30 mouse cellular contexts compared by ENCODE assay signal in the genomic region with DNA sequence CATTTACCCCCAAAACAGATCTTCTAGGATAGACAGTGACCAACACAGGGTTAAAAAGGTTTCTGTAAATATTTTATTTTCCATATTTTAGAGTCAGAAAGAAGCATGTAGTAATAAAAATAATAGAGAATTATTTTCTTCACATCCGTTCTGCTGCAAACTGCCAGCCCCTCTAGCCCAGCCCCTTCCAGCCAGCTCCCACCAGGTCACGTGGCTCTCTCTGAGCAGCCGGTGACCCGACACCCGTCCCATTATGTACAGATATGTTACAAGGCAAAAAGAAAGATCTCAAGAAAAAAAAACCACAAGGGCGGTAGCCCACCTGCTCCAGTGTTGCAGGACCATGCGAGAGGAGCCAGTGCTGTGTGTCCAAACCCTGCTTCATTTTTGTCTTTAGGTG. TPM values are rescaled to one million over a fixed set of nuclear protein-coding genes. Genes with fewer than 3 reads are reported as not detected.
A peak's percentile ranks its signal among the peaks of the same experiment; 100 is the strongest.
DNase-seq lines count a peak whose midpoint lies in the region; ATAC-seq and TF ChIP-seq lines count a peak whose summit lies in the region.
"Had no signal": no experiment of that assay in that cellular context is flagged by ENCODE, and none has a peak within 500 bp of the region (broad histone marks: within the 10 kb centered on the region; RNA-seq: fewer than 3 reads in every experiment).

No protein-coding gene starts in this region.

- H3K9ac ChIP-seq in kidney, embryonic 16.5 days (replicated peaks; ENCODE audit: low read length) = no peak overlapping the region
- no peak overlapping the region for H3K9ac ChIP-seq in embryonic facial prominence, embryonic 11.5 days (replicated peaks; ENCODE audit: low read length)
- H3K9ac ChIP-seq in stomach, postnatal 0 days (ENCODE audit: low read length) = no peak overlapping the region
- H3K9ac ChIP-seq: forebrain, embryonic 12.5 days; heart, embryonic 15.5 days; hindbrain, embryonic 14.5 days; limb, embryonic 13.5 days; liver, embryonic 12.5 days; neural tube, embryonic 13.5 days; stomach, embryonic 15.5 days had no signal

- no peak for TF ChIP-seq CTCF in stomach, postnatal 0 days (IDR thresholded peaks at IDR 0.05; ENCODE audit: low read depth)
- TF ChIP-seq CTCF in layer of hippocampus, adult 2 months (conservative IDR thresholded peaks at IDR 0.05) = no peak

- no peak for TF ChIP-seq EP300 in stomach, postnatal 0 days (optimal IDR thresholded peaks at IDR 0.05)

- H3K36me3 ChIP-seq in kidney, embryonic 16.5 days (ENCODE audit: insufficient read depth, low read length) = no peaks in the 10 kb centered on the region
- no peaks in the 10 kb centered on the region for H3K36me3 ChIP-seq in embryonic facial prominence, embryonic 11.5 days (replicated peaks; ENCODE audit: control insufficient read depth, insufficient read depth, low read depth, low read length)
- H3K36me3 ChIP-seq in stomach, postnatal 0 days (ENCODE audit: control insufficient read depth, insufficient read depth, low read length) = peaks cover 29% of the 10 kb centered on the region
- H3K36me3 ChIP-seq: forebrain, embryonic 12.5 days; limb, embryonic 13.5 days; liver, embryonic 12.5 days; neural tube, embryonic 13.5 days; stomach, embryonic 15.5 days had no signal

- H3K27ac ChIP-seq in kidney, embryonic 16.5 days (ENCODE audit: low read length) = no peak overlapping the region
- no peak overlapping the region for H3K27ac ChIP-seq in embryonic facial prominence, embryonic 11.5 days (replicated peaks; ENCODE audit: low read depth, low read length)
- no peak overlapping the region for H3K27ac ChIP-seq in stomach, postnatal 0 days (replicated peaks)
- H3K27ac ChIP-seq in layer of hippocampus, adult 2 months = no peak overlapping the region
- H3K27ac ChIP-seq: forebrain, embryonic 12.5 days; heart, embryonic 15.5 days; hindbrain, embryonic 14.5 days; limb, embryonic 13.5 days; liver, embryonic 12.5 days; neural tube, embryonic 13.5 days; stomach, embryonic 15.5 days had no signal

- DNase-seq in kidney, adult 8-10 months = no peak
- peak; percentile 38 for DNase-seq in lung, postnatal 10 days
- DNase-seq in lung, postnatal 25 days (ENCODE audit: low spot score) = no peak
- peak; percentile 20 for DNase-seq in embryonic facial prominence, embryonic 11.5 days (ENCODE audit: low spot score)
- no peak for DNase-seq in stomach, postnatal 0 days (ENCODE audit: low spot score)
- no peak for DNase-seq in layer of hippocampus, adult 2 months (ENCODE audit: low spot score in 2 of 2)
- DNase-seq: adrenal gland, postnatal 10 days; B cell, adult 2 months; cerebellum, adult 8-10 months; cerebellum, postnatal 36 days; gastrocnemius, postnatal 25 days; heart, postnatal 36 days; lung, adult 18-20 months; lung, postnatal 4 days; right cerebral cortex, adult 18-20 months; thymus, adult 18-20 months; thymus, postnatal 36 days had no signal

- H3K4me1 ChIP-seq in kidney, embryonic 16.5 days (ENCODE audit: insufficient read depth, low read length) = peaks cover 25% of the 10 kb centered on the region
- no peaks in the 10 kb centered on the region for H3K4me1 ChIP-seq in embryonic facial prominence, embryonic 11.5 days (ENCODE audit: control insufficient read depth, insufficient read depth, low read length)
- no peaks in the 10 kb centered on the region for H3K4me1 ChIP-seq in stomach, postnatal 0 days (replicated peaks; ENCODE audit: control insufficient read depth, insufficient read depth)
- H3K4me1 ChIP-seq: forebrain, embryonic 12.5 days; liver, embryonic 12.5 days; neural tube, embryonic 13.5 days had no signal

- H3K4me2 ChIP-seq in kidney, embryonic 16.5 days (replicated peaks; ENCODE audit: low read depth, low read length) = peak overlapping the region; percentile 13; the same call in 1 of the 2 replicates
- H3K4me2 ChIP-seq in embryonic facial prominence, embryonic 11.5 days (ENCODE audit: low read depth, low read length) = no peak overlapping the region
- no peak overlapping the region for H3K4me2 ChIP-seq in stomach, postnatal 0 days (replicated peaks; ENCODE audit: low read depth)
- H3K4me2 ChIP-seq: forebrain, embryonic 12.5 days; heart, embryonic 15.5 days; hindbrain, embryonic 14.5 days; limb, embryonic 13.5 days; liver, embryonic 12.5 days; neural tube, embryonic 13.5 days; stomach, embryonic 15.5 days had no signal

- 27% methylated on average over 7 of the region's 7 CpGs for WGBS in kidney, embryonic 16.5 days
- 56% methylated on average over 7 of the region's 7 CpGs for WGBS in embryonic facial prominence, embryonic 11.5 days
- WGBS in stomach, postnatal 0 days = 41% methylated on average over 7 of the region's 7 CpGs

- H3K9me3 ChIP-seq in kidney, embryonic 16.5 days (ENCODE audit: low read length) = no peaks in the 10 kb centered on the region
- no peaks in the 10 kb centered on the region for H3K9me3 ChIP-seq in embryonic facial prominence, embryonic 11.5 days (replicated peaks; ENCODE audit: control insufficient read depth, low read length)
- H3K9me3 ChIP-seq in stomach, postnatal 0 days (ENCODE audit: control insufficient read depth, low read length) = no peaks in the 10 kb centered on the region
- H3K9me3 ChIP-seq: forebrain, embryonic 12.5 days; heart, embryonic 15.5 days; limb, embryonic 13.5 days; liver, embryonic 12.5 days; neural tube, embryonic 13.5 days; stomach, embryonic 15.5 days had no signal

- no peak overlapping the region for H3K4me3 ChIP-seq in kidney, embryonic 16.5 days (ENCODE audit: low read length)
- no peak overlapping the region for H3K4me3 ChIP-seq in embryonic facial prominence, embryonic 11.5 days (ENCODE audit: low read depth, low read length)
- H3K4me3 ChIP-seq in stomach, postnatal 0 days (ENCODE audit: low read depth, low read length) = no peak overlapping the region
- no peak overlapping the region for H3K4me3 ChIP-seq in layer of hippocampus, adult 2 months
- H3K4me3 ChIP-seq: erythroblast, embryonic 14.5 days; forebrain, embryonic 12.5 days; heart, embryonic 15.5 days; limb, embryonic 13.5 days; liver, embryonic 12.5 days; myocyte; neural tube, embryonic 13.5 days; stomach, embryonic 15.5 days had no signal

- no peaks in the 10 kb centered on the region for H3K27me3 ChIP-seq in kidney, embryonic 16.5 days (ENCODE audit: insufficient read depth, low read length)
- no peaks in the 10 kb centered on the region for H3K27me3 ChIP-seq in embryonic facial prominence, embryonic 11.5 days (ENCODE audit: control insufficient read depth, insufficient read depth, low read length)
- no peaks in the 10 kb centered on the region for H3K27me3 ChIP-seq in stomach, postnatal 0 days (ENCODE audit: control insufficient read depth, insufficient read depth, low read length)
- H3K27me3 ChIP-seq: forebrain, embryonic 12.5 days; heart, embryonic 15.5 days; limb, embryonic 13.5 days; liver, embryonic 12.5 days; neural tube, embryonic 13.5 days; stomach, embryonic 15.5 days had no signal

- no peak for ATAC-seq in kidney, embryonic 16.5 days (ENCODE audit: low FRiP score, low TSS enrichment)
- ATAC-seq in embryonic facial prominence, embryonic 11.5 days (replicated peaks; ENCODE audit: insufficient number of reproducible peaks, low FRiP score, low TSS enrichment, low read depth) = no peak
- no peak for ATAC-seq in stomach, postnatal 0 days (ENCODE audit: low FRiP score, low TSS enrichment)
- ATAC-seq: inflammation-experienced regulatory T-cells, adult 6 months; liver, embryonic 12.5 days; midbrain, embryonic 16.5 days had no signal

RNA-seq across cellular contexts. Expression of a gene that starts 29.0 kb away (rescaled TPM):
- 70.1 and 76.9 TPM in 2 replicates for polyA plus RNA-seq in kidney, embryonic 16.5 days (2015; fragmentation: Nextera tagmentation; extraction: Ambion mirVana)
- polyA plus RNA-seq in embryonic facial prominence, embryonic 11.5 days (2014; fragmentation: Nextera tagmentation; extraction: Ambion mirVana) = 4.5 and 5.0 TPM in 2 replicates
- 197 and 213 TPM in 2 replicates for polyA plus RNA-seq in stomach, postnatal 0 days (2015; fragmentation: Nextera tagmentation; extraction: Ambion mirVana)
- total RNA-seq in layer of hippocampus, adult 2 months (2021) = 10 to 100 TPM; 81.2 to 85.1 TPM
- total RNA-seq: megakaryocyte-erythroid progenitor cell, adult 5-6 weeks had no signal
- polyA plus RNA-seq: inflammation-experienced regulatory T-cells, adult 6 months had no signal

RNA-seq across cellular contexts. Expression of a gene that starts 30.3 kb away (rescaled TPM):
- 0.95 and 1.4 TPM in 2 replicates for polyA plus RNA-seq in kidney, embryonic 16.5 days (2015; fragmentation: Nextera tagmentation; extraction: Ambion mirVana)
- polyA plus RNA-seq in embryonic facial prominence, embryonic 11.5 days (2014; fragmentation: Nextera tagmentation; extraction: Ambion mirVana) = 0.36 and 0.38 TPM in 2 replicates
- 5.5 and 6.3 TPM in 2 replicates for polyA plus RNA-seq in stomach, postnatal 0 days (2015; fragmentation: Nextera tagmentation; extraction: Ambion mirVana)
- 1 to 10 TPM; 5.2 TPM for total RNA-seq in layer of hippocampus, adult 2 months (2021)
- total RNA-seq: megakaryocyte-erythroid progenitor cell, adult 5-6 weeks had no signal
- polyA plus RNA-seq: erythroblast, embryonic 14.5 days; inflammation-experienced regulatory T-cells, adult 6 months; liver, embryonic 12.5 days; myocyte had no signal

Comparison
In these comparisons a context has a peak if more than half of its experiments do, and no peak if none do; other contexts are left out.
1. DNase-seq: peak in lung, postnatal 10 days (single experiment) and embryonic facial prominence, embryonic 11.5 days (single experiment); none in kidney, adult 8-10 months (0 of 2), lung, postnatal 25 days (single experiment), stomach, postnatal 0 days (single experiment) and layer of hippocampus, adult 2 months (0 of 2).
2. RNA of a gene that starts 29.0 kb away (polyA plus RNA-seq): 197 to 213 TPM in stomach, postnatal 0 days and 70.1 to 76.9 TPM in kidney, embryonic 16.5 days; 4.5 to 5.0 TPM in embryonic facial prominence, embryonic 11.5 days; every median in the first group is over 10 times any median in the second.